Mouse (Mus musculus): ENCODE results near the gene Prdm1.

Gene Prdm1

GRCm38 (mm10) chr10:44528291-44529082, at the start of gene Prdm1:
Prdm1 (minus strand) TSS chr10:44528501.
- DNase-seq, result no peak

GRCm38 (mm10) chr10:44565971-44566370, 37.7 kb upstream of the Prdm1 start:
- no peak for DNase-seq

GRCm38 (mm10) chr10:44565109-44565508, 36.8 kb upstream of the Prdm1 start:
- no peak for DNase-seq

- no peak for DNase-seq
Measured at GRCm38 (mm10) chr10:44556845-44557244, 28.5 kb upstream of the Prdm1 start.

- no peak for DNase-seq
Measured at GRCm38 (mm10) chr10:44555317-44555716, 27.0 kb upstream of the Prdm1 start.

- DNase-seq, result no peak
Measured at GRCm38 (mm10) chr10:44553648-44554047, 25.3 kb upstream of the Prdm1 start.

- DNase-seq, result no peak
Measured at GRCm38 (mm10) chr10:44539033-44539578, 10.8 kb upstream of the Prdm1 start.

- DNase-seq, result no peak
Measured at GRCm38 (mm10) chr10:44538137-44538536, 9.8 kb upstream of the Prdm1 start.

- DNase-seq, result no peak
Measured at GRCm38 (mm10) chr10:44530067-44530360, 1.7 kb upstream of the Prdm1 start.

- DNase-seq, result peak; percentile 12
Measured at GRCm38 (mm10) chr10:44529218-44530066, 1.1 kb upstream of the Prdm1 start.

- no peak for DNase-seq
Measured at GRCm38 (mm10) chr10:44527651-44528050, 650 bp downstream of the Prdm1 start.

- no peak for DNase-seq
Measured at GRCm38 (mm10) chr10:44526751-44527591, 1.3 kb downstream of the Prdm1 start.

GRCm38 (mm10) chr10:44520189-44520588, 8.1 kb downstream of the Prdm1 start:
- DNase-seq, result no peak

GRCm38 (mm10) chr10:44518631-44519030, 9.7 kb downstream of the Prdm1 start:
- DNase-seq, result no peak

- no peak for DNase-seq
Measured at GRCm38 (mm10) chr10:44513108-44513507, 15.2 kb downstream of the Prdm1 start.

- DNase-seq, result no peak
Measured at GRCm38 (mm10) chr10:44511029-44511428, 17.3 kb downstream of the Prdm1 start.

GRCm38 (mm10) chr10:44508649-44509048, 19.7 kb downstream of the Prdm1 start:
- DNase-seq, result no peak

- no peak for DNase-seq
Measured at GRCm38 (mm10) chr10:44507984-44508383, 20.3 kb downstream of the Prdm1 start.

- DNase-seq, result no peak
Measured at GRCm38 (mm10) chr10:44502891-44503290, 25.4 kb downstream of the Prdm1 start.

GRCm38 (mm10) chr10:44499897-44500519, 28.3 kb downstream of the Prdm1 start:
- DNase-seq, result no peak

- no peak for DNase-seq
Measured at GRCm38 (mm10) chr10:44493818-44494492, 34.3 kb downstream of the Prdm1 start.
